In genomic region chr11:94939280-94939679, GRCm38 (mm10) we compare ENCODE assay signal across 8 mouse cellular contexts. TPM values are rescaled to one million over a fixed set of nuclear protein-coding genes. Genes with fewer than 3 reads are reported as not detected.
DNase-seq lines count a peak whose midpoint lies in the region; ATAC-seq and TF ChIP-seq lines count a peak whose summit lies in the region.

No protein-coding gene starts in this region.

- no peak for TF ChIP-seq POLR2A in heart, adult 2 months (IDR thresholded peaks at IDR 0.05; ENCODE audit: insufficient read depth, low read depth, low read length)

- peak overlapping the region; percentile 90 for H3K4me2 ChIP-seq in embryonic facial prominence, embryonic 13.5 days
- H3K4me2 ChIP-seq in stomach, embryonic 15.5 days = peak overlapping the region; percentile 68

- no peaks in the 10 kb centered on the region for H3K36me3 ChIP-seq in heart, adult 2 months (ENCODE audit: control insufficient read depth, insufficient read depth, low read length)
- H3K36me3 ChIP-seq in embryonic facial prominence, embryonic 13.5 days = peaks cover 62% of the 10 kb centered on the region
- H3K36me3 ChIP-seq in stomach, embryonic 15.5 days = peaks cover 35% of the 10 kb centered on the region

- H3K79me2 ChIP-seq in heart, adult 2 months (replicated peaks; ENCODE audit: control insufficient read depth, insufficient read depth, low read length) = no peaks in the 10 kb centered on the region

- 13% methylated on average over 4 of the region's 4 CpGs for WGBS in heart, adult 2 months
- WGBS in embryonic facial prominence, embryonic 13.5 days = 20% methylated on average over 4 of the region's 4 CpGs
- WGBS in stomach, embryonic 15.5 days = 16% methylated on average over 4 of the region's 4 CpGs

- no peaks in the 10 kb centered on the region for H3K9me3 ChIP-seq in embryonic facial prominence, embryonic 13.5 days
- no peaks in the 10 kb centered on the region for H3K9me3 ChIP-seq in stomach, embryonic 15.5 days

- DNase-seq in heart, adult 2 months = peak; percentile 71 to 84
- DNase-seq in heart, postnatal 25 days (ENCODE audit: low spot score) = no peak
- peak; percentile 71 for DNase-seq in adrenal gland, adult 2 months
- peak; percentile 79 for DNase-seq in induced T-regulatory cell, adult 2 months (ENCODE audit: low read depth)
- peak; percentile 41 to 79 for DNase-seq in left cerebral cortex, postnatal 10 days (ENCODE audit: extremely low spot score in 1 of 2, low spot score in 2 of 2)
- peak; percentile 73 for DNase-seq in mesoderm, embryonic 11.5 days (ENCODE audit: low read depth, low spot score)

- H3K9ac ChIP-seq in heart, adult 2 months (ENCODE audit: low read depth, low read length) = no peak overlapping the region
- H3K9ac ChIP-seq in embryonic facial prominence, embryonic 13.5 days = peak overlapping the region; percentile 44
- H3K9ac ChIP-seq in stomach, embryonic 15.5 days = no peak overlapping the region

- intact Hi-C loops in heart, adult 2 months (cut with DNase I) = loop anchor here (1.0 to 5.0 kb wide), 3 partner anchors 31 to 103 kb away; partner anchors contain the start of gene Pdk2
- intact Hi-C loops in heart, postnatal 25 days (cut with DNase I) = loop anchor here (1.0 to 10.0 kb wide), 4 partner anchors 31 to 204 kb away; no protein-coding TSS in a partner anchor
- intact Hi-C loops in left cerebral cortex, postnatal 10 days (cut with DNase I) = loop anchor here (1.0 to 5.0 kb wide), 2 partner anchors 30 to 152 kb away; no protein-coding TSS in a partner anchor

- 0 out of 2 replicates have a peak, but pooled peaks cover 1% of the 10 kb centered on the region for H3K4me1 ChIP-seq in heart, adult 2 months (ENCODE audit: control insufficient read depth, insufficient read depth, low read length)
- H3K4me1 ChIP-seq in embryonic facial prominence, embryonic 13.5 days = peaks cover 64% of the 10 kb centered on the region
- peaks cover 30% of the 10 kb centered on the region for H3K4me1 ChIP-seq in stomach, embryonic 15.5 days

- no peaks in the 10 kb centered on the region for H3K27me3 ChIP-seq in heart, adult 2 months (ENCODE audit: control insufficient read depth, insufficient read depth, low read length)
- peaks cover 2% of the 10 kb centered on the region; the same call in 1 of the 2 replicates for H3K27me3 ChIP-seq in embryonic facial prominence, embryonic 13.5 days
- H3K27me3 ChIP-seq in stomach, embryonic 15.5 days (replicated peaks) = no peaks in the 10 kb centered on the region

- H3K4me3 ChIP-seq in heart, adult 2 months = no peak overlapping the region
- peak overlapping the region; percentile 74 for H3K4me3 ChIP-seq in embryonic facial prominence, embryonic 13.5 days
- peak overlapping the region; percentile 57 for H3K4me3 ChIP-seq in stomach, embryonic 15.5 days (replicated peaks)

- 0 out of 2 replicates have a peak, but pooled peaks have one; percentile 60 for TF ChIP-seq EP300 in heart, adult 2 months (IDR thresholded peaks at IDR 0.05; ENCODE audit: insufficient read depth, low read depth, low read length)

- TF ChIP-seq CTCF in heart, adult 2 months (IDR thresholded peaks at IDR 0.05) = peak; percentile 97

- no peak for ATAC-seq in embryonic facial prominence, embryonic 13.5 days (ENCODE audit: insufficient number of reproducible peaks, insufficient read depth, low FRiP score, low TSS enrichment, low read depth)
- ATAC-seq in stomach, embryonic 15.5 days (ENCODE audit: insufficient read depth, low FRiP score, low read depth) = no peak

- H3K27ac ChIP-seq in heart, adult 2 months = no peak overlapping the region
- 0 out of 2 replicates have a peak overlapping the region, but pooled peaks have one; percentile 22 for H3K27ac ChIP-seq in embryonic facial prominence, embryonic 13.5 days
- H3K27ac ChIP-seq in stomach, embryonic 15.5 days = peak overlapping the region; percentile 94; the same call in 1 of the 2 replicates

RNA-seq across cellular contexts. Expression of gene Col1a1, which starts 3.3 kb away (rescaled TPM):
- total RNA-seq in heart, adult 2 months (2021) = 10 to 100 TPM; 51.1 to 82.4 TPM
- 48.7 and 67.7 TPM in 2 replicates for polyA plus RNA-seq in heart, adult 2 months (2012; rRNA removed)
- 100 to 1,000 TPM; 182 to 211 TPM for total RNA-seq in heart, postnatal 25 days (2021)
- 10 to 100 TPM; 34.5 to 82.8 TPM for total RNA-seq in adrenal gland, adult 2 months (2021)
- 40.1 and 42.9 TPM in 2 replicates for polyA plus RNA-seq in adrenal gland, adult 2 months (2012; rRNA removed)
- polyA plus RNA-seq in embryonic facial prominence, embryonic 13.5 days (2015; fragmentation: Nextera tagmentation; extraction: Ambion mirVana) = 1,060 and 1,259 TPM in 2 replicates
- 10 to 100 TPM; 53.2 to 64.0 TPM for total RNA-seq in left cerebral cortex, postnatal 10 days (2021)
- polyA plus RNA-seq in stomach, embryonic 15.5 days (2015; fragmentation: Nextera tagmentation; extraction: Ambion mirVana) = 1,375 and 1,459 TPM in 2 replicates

RNA-seq across cellular contexts. Expression of gene Hils1, which starts 28.1 kb away (rescaled TPM):
- not detected for total RNA-seq in heart, adult 2 months (2021)
- 0.25 TPM in 1 of 2 replicates, not detected in the other for polyA plus RNA-seq in heart, adult 2 months (2012; rRNA removed)
- total RNA-seq in heart, postnatal 25 days (2021) = not detected
- not detected for total RNA-seq in adrenal gland, adult 2 months (2021)
- polyA plus RNA-seq in adrenal gland, adult 2 months (2012; rRNA removed) = not detected in 2 replicates
- not detected in 2 replicates for polyA plus RNA-seq in embryonic facial prominence, embryonic 13.5 days (2015; fragmentation: Nextera tagmentation; extraction: Ambion mirVana)
- not detected for total RNA-seq in left cerebral cortex, postnatal 10 days (2021)
- not detected in 2 replicates for polyA plus RNA-seq in stomach, embryonic 15.5 days (2015; fragmentation: Nextera tagmentation; extraction: Ambion mirVana)

RNA-seq across cellular contexts. Expression of gene Sgca, which starts 36.8 kb away (rescaled TPM):
- total RNA-seq in heart, adult 2 months (2021) = 100 to 1,000 TPM; 149 to 200 TPM
- 1,109 and 1,504 TPM in 2 replicates for polyA plus RNA-seq in heart, adult 2 months (2012; rRNA removed)
- 100 to 1,000 TPM; 142 to 163 TPM for total RNA-seq in heart, postnatal 25 days (2021)
- total RNA-seq in adrenal gland, adult 2 months (2021) = not detected
- 0.79 and 0.95 TPM in 2 replicates for polyA plus RNA-seq in adrenal gland, adult 2 months (2012; rRNA removed)
- polyA plus RNA-seq in embryonic facial prominence, embryonic 13.5 days (2015; fragmentation: Nextera tagmentation; extraction: Ambion mirVana) = 1.1 and 1.5 TPM in 2 replicates
- under 1 TPM in 1 of 2 experiments, not detected in 1; 0.41 TPM for total RNA-seq in left cerebral cortex, postnatal 10 days (2021)
- polyA plus RNA-seq in stomach, embryonic 15.5 days (2015; fragmentation: Nextera tagmentation; extraction: Ambion mirVana) = 0.17 and 0.27 TPM in 2 replicates

RNA-seq across cellular contexts. Expression of gene Ppp1r9b, which starts 51.6 kb away (rescaled TPM):
- 10 to 100 TPM; 49.3 to 52.0 TPM for total RNA-seq in heart, adult 2 months (2021)
- 22.3 and 23.8 TPM in 2 replicates for polyA plus RNA-seq in heart, adult 2 months (2012; rRNA removed)
- total RNA-seq in heart, postnatal 25 days (2021) = 10 to 100 TPM; 45.5 to 52.6 TPM
- 100 to 1,000 TPM; 101 to 148 TPM for total RNA-seq in adrenal gland, adult 2 months (2021)
- 61.6 and 64.6 TPM in 2 replicates for polyA plus RNA-seq in adrenal gland, adult 2 months (2012; rRNA removed)
- polyA plus RNA-seq in embryonic facial prominence, embryonic 13.5 days (2015; fragmentation: Nextera tagmentation; extraction: Ambion mirVana) = 13.2 and 13.5 TPM in 2 replicates
- total RNA-seq in left cerebral cortex, postnatal 10 days (2021) = 100 to 1,000 TPM; 388 to 414 TPM
- 10.3 TPM in 2 replicates for polyA plus RNA-seq in stomach, embryonic 15.5 days (2015; fragmentation: Nextera tagmentation; extraction: Ambion mirVana)

Comparison
In these comparisons a context has a peak if more than half of its experiments do, and no peak if none do; other contexts are left out.
1. RNA of gene Sgca, which starts 36.8 kb away (total RNA-seq): 149 to 200 TPM in heart, adult 2 months and 142 to 163 TPM in heart, postnatal 25 days; 0.41 TPM in left cerebral cortex, postnatal 10 days and not detected in adrenal gland, adult 2 months; every median in the first group is over 100 times any median in the second.